Mouse (Mus musculus): ENCODE data around the gene Tbccd1.

The Tbccd1 gene

DNA sequence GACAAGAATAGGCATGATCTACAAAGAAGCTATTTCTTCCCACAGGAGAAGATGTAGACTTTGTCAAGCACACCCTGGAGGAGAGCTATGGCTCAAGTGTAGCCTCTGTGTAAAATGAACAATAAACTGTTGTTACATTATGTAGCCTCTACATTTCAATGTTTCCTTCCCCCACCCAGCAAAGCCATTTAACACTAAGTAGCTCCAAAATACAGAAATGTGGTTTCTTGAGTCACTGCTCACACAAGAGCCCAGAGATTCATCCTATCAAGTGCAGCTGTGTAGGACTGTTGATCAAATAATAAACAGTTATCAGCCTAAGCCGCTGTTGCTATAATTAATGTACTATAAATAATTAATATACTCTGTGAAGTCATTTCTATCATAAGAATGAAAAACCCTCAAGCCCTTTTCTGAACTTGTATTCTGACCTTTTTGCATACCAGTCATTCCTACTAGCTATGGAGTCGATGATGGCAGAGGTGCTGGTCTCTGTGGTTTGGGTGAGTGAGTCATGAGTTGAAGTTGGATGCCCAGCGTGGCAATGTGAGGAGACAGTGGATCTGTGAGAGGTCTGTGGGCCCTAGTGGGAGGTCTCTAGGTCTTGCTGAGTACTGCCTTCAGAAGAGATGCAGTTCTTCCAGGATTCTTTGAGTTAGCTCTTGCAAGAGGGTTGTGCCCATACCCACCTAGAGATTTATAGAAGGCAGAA is 18.2 kb downstream of the Tbccd1 start:
- Histone ChIP-seq H3K27me3 (ENCODE audit: control insufficient read depth, insufficient read depth, low read length, poor library complexity, severe bottlenecking) (no peaks in the 10 kb centered on the region), H3K36me3 (ENCODE audit: control insufficient read depth, insufficient read depth, low read length, poor library complexity, severe bottlenecking) (peaks cover 4% of the 10 kb centered on the region; the same call in 1 of the 2 replicates)
- no peak for DNase-seq (ENCODE audit: low read depth, low spot score)

DNA sequence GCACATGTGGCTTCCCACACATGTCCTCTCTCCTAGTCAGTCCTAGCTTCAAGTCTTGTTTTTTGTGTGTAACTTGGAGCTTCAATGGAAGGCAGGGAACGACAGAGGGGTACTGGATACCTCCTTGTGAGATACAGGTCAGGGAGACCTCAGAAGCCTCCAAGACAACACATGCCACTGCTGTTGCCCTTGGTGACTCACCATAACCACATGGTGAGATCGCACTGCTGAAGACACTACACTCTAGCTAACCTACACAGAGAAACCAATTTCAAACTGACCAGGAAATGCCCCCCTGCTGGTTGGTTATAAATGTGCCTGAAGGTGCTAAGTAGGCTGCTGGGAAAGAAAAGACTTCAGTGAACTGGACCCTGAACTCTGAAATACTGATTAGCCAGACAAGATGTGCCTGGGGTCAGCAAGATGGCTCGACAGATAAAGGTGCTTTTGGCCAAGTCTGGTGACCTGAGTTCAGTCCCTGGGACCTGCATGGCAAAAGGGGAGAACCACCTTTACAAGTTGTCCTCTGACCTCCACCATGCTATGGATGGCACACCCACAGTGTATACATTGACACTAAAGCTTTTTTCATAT is 24.4 kb downstream of the Tbccd1 start:
- DNase-seq (ENCODE audit: low read depth, low spot score), result no peak
- H3K27me3 ChIP-seq (ENCODE audit: control insufficient read depth, insufficient read depth, low read length, poor library complexity, severe bottlenecking), result no peaks in the 10 kb centered on the region
- H3K36me3 ChIP-seq (ENCODE audit: control insufficient read depth, insufficient read depth, low read length, poor library complexity, severe bottlenecking), result peaks cover 8% of the 10 kb centered on the region

DNA sequence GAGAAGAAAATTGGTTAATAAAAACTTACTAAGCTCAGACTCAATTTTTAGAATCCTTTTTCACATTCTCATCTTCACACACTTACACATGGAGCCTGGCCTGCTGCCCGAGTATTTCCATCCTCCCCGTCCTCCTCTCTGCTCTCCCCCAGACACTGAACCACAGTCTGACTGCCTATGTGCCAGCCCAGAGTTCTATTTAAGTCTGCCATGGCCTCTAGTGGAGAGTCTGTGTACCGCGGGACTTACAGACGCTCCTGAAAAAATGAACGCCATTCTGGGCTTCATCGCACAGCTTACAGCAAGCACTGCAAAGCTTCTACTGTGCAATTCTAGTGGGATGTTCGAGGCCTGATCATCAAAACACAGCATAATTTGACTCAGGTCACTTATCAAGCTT is 36.7 kb downstream of the Tbccd1 start:
- DNase-seq (ENCODE audit: low read depth, low spot score), result no peak
- no peaks in the 10 kb centered on the region for H3K27me3 ChIP-seq (ENCODE audit: control insufficient read depth, insufficient read depth, low read length, poor library complexity, severe bottlenecking)
- H3K36me3 ChIP-seq (ENCODE audit: control insufficient read depth, insufficient read depth, low read length, poor library complexity, severe bottlenecking), result peaks cover 6% of the 10 kb centered on the region

- Histone ChIP-seq H3K27me3 (ENCODE audit: control insufficient read depth, insufficient read depth, low read length, poor library complexity, severe bottlenecking) (no peaks in the 10 kb centered on the region), H3K36me3 (ENCODE audit: control insufficient read depth, insufficient read depth, low read length, poor library complexity, severe bottlenecking) (no peaks in the 10 kb centered on the region)
- DNase-seq (ENCODE audit: low read depth, low spot score), result no peak
These were observed 46.0 kb downstream of the Tbccd1 start, which contains the start of gene Crygs for GRCm38 (mm10) chr16:22811477-22811876. Gene Crygs, minus strand, starts transcription at chr16:22811577.

DNA sequence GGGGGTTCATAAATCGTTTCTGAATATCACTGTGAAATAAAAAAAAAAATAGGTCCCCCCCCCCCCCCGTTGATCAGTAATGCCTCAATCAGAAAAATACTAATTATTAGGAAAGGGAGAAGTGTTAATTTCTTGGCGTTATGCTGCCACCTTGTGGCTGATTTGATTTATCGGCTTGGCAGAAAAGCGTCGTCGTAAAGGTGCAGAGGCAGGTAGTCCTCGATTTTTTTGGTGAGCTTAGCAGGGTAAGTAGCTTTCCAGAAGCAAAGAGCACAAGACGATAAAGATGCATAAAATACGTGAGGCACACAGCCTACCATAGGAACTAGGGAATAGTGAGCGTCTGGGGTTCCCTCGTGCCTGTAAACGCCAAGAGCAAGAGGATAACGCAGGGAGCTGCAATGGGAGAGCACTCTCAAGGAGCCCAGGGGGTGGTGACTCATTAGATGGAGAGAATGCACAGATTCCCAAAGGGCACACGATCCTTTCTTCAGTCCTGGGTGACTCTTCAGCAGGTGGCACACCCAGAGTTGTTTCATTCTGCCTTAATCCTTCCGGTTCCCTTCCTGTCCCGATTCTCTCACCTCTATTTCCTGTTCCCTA is 49.9 kb downstream of the Tbccd1 start:
- no peaks in the 10 kb centered on the region for H3K27me3 ChIP-seq (ENCODE audit: control insufficient read depth, insufficient read depth, low read length, poor library complexity, severe bottlenecking)
- DNase-seq (ENCODE audit: low read depth, low spot score), result peak; percentile 73
- no peaks in the 10 kb centered on the region for H3K36me3 ChIP-seq (ENCODE audit: control insufficient read depth, insufficient read depth, low read length, poor library complexity, severe bottlenecking)

DNA sequence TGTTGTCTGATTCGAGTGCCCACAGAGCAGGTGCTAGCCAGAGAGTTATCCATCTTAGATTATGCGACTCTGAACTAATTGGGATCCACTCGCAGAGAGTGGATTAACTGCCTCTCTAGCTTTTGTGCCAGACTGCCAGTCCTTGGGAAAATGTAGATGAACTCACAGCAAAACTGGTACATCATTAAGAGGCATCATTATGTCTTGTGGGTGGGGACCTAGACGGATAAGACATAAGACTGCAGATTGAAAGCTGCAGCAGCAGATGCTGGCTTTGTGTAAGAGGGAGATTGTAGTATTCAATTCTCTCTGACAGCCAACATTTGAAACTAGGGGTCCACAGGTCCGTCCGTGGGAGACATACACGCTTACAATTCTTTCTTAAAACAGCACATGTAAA is 54.7 kb downstream of the Tbccd1 start:
- no peak for DNase-seq (ENCODE audit: low read depth, low spot score)
- H3K36me3 ChIP-seq (ENCODE audit: control insufficient read depth, insufficient read depth, low read length, poor library complexity, severe bottlenecking), result no peaks in the 10 kb centered on the region
- H3K27me3 ChIP-seq (ENCODE audit: control insufficient read depth, insufficient read depth, low read length, poor library complexity, severe bottlenecking), result no peaks in the 10 kb centered on the region

- no peak for DNase-seq (ENCODE audit: low read depth, low spot score)
- Histone ChIP-seq H3K36me3 (ENCODE audit: control insufficient read depth, insufficient read depth, low read length, poor library complexity, severe bottlenecking) (no peaks in the 10 kb centered on the region), H3K27me3 (ENCODE audit: control insufficient read depth, insufficient read depth, low read length, poor library complexity, severe bottlenecking) (no peaks in the 10 kb centered on the region)
These were observed 56.7 kb downstream of the Tbccd1 start for GRCm38 (mm10) chr16:22800849-22801109.

GRCm38 (mm10) chr16:22800026-22800848 is 57.2 kb downstream of the Tbccd1 start:
- H3K27me3 ChIP-seq (ENCODE audit: control insufficient read depth, insufficient read depth, low read length, poor library complexity, severe bottlenecking), result no peaks in the 10 kb centered on the region
- no peaks in the 10 kb centered on the region for H3K36me3 ChIP-seq (ENCODE audit: control insufficient read depth, insufficient read depth, low read length, poor library complexity, severe bottlenecking)
- DNase-seq (ENCODE audit: low read depth, low spot score), result no peak

- no peaks in the 10 kb centered on the region for H3K36me3 ChIP-seq (ENCODE audit: control insufficient read depth, insufficient read depth, low read length, poor library complexity, severe bottlenecking)
- H3K27me3 ChIP-seq (ENCODE audit: control insufficient read depth, insufficient read depth, low read length, poor library complexity, severe bottlenecking), result no peaks in the 10 kb centered on the region
- DNase-seq (ENCODE audit: low read depth, low spot score), result no peak
These were observed 58.9 kb downstream of the Tbccd1 start for GRCm38 (mm10) chr16:22798520-22798919.

DNA sequence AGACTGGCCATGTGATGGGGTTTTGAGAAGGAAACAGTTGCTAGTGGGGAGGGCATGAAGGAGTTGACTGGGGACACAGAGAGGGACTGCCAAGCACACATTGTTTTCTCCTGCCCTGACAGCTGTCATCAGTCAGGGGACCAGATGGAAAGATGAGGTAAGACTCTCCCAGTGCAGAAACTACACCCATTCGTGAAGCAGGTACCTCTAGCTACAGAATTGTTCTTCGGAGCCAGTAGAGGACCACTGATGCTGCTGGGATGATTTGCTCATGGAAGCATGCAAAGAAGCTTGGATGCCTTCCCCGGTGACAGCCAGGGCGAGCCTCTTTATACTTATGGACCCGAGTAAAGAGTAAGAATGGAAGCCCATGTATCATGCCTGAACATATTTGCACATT is 59.9 kb downstream of the Tbccd1 start:
- H3K27me3 ChIP-seq (ENCODE audit: control insufficient read depth, insufficient read depth, low read length, poor library complexity, severe bottlenecking), result no peaks in the 10 kb centered on the region
- DNase-seq (ENCODE audit: low read depth, low spot score), result no peak
- no peaks in the 10 kb centered on the region for H3K36me3 ChIP-seq (ENCODE audit: control insufficient read depth, insufficient read depth, low read length, poor library complexity, severe bottlenecking)

- DNase-seq (ENCODE audit: low read depth, low spot score), result no peak
- no peaks in the 10 kb centered on the region for H3K36me3 ChIP-seq (ENCODE audit: control insufficient read depth, insufficient read depth, low read length, poor library complexity, severe bottlenecking)
- no peaks in the 10 kb centered on the region for H3K27me3 ChIP-seq (ENCODE audit: control insufficient read depth, insufficient read depth, low read length, poor library complexity, severe bottlenecking)
These were observed 62.0 kb downstream of the Tbccd1 start for GRCm38 (mm10) chr16:22795497-22795896.

DNA sequence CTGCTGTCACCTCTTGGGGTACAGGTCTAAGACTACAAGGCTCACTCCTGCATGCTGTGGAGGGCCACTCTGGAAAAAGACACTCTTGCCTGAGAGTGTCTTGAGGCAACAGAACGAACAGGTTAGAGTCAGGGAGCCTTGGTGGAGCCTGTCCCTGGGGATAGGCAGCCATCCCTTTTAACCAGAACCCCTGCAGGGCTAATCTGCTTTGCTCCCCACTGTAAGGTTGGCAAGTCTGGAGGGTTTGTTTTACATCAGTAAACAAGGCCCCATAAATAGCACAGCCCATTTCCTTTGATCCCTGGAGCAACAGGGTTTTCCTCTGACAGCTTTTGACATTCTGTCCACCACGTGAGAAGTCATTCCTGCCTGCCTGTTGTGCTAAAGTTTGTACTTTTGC is 66.2 kb downstream of the Tbccd1 start:
- Histone ChIP-seq H3K27me3 (ENCODE audit: control insufficient read depth, insufficient read depth, low read length, poor library complexity, severe bottlenecking) (no peaks in the 10 kb centered on the region), H3K36me3 (ENCODE audit: control insufficient read depth, insufficient read depth, low read length, poor library complexity, severe bottlenecking) (no peaks in the 10 kb centered on the region)
- DNase-seq (ENCODE audit: low read depth, low spot score), result no peak

DNA sequence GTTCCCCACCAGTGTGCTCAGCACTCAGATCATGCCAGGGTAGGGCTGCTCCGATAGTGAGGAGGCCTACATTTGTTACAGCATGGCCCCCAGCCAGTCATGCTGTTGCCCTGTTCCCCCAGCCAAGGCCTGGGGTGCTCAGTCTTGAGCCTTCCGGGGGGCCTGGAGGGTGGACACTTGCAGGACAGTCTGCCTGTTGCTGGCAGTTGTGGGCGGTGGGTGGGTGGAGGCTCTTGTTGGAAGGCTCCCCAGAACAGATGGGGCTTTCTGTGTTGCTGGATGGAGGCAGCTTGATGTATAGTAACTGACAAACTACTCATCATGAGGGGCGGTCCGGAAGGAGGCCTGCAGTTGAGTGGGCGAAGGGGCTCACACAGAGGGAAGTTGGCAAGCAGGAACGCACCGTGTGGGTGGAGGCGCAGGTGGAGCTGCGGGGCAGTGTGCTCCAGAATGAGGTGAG is 67.5 kb downstream of the Tbccd1 start:
- Histone ChIP-seq H3K36me3 (ENCODE audit: control insufficient read depth, insufficient read depth, low read length, poor library complexity, severe bottlenecking) (no peaks in the 10 kb centered on the region), H3K27me3 (ENCODE audit: control insufficient read depth, insufficient read depth, low read length, poor library complexity, severe bottlenecking) (no peaks in the 10 kb centered on the region)
- no peak for DNase-seq (ENCODE audit: low read depth, low spot score)

GRCm38 (mm10) chr16:22782686-22783085 is 74.8 kb downstream of the Tbccd1 start:
- no peak for DNase-seq (ENCODE audit: low read depth, low spot score)
- no peaks in the 10 kb centered on the region for H3K27me3 ChIP-seq (ENCODE audit: control insufficient read depth, insufficient read depth, low read length, poor library complexity, severe bottlenecking)
- H3K36me3 ChIP-seq (ENCODE audit: control insufficient read depth, insufficient read depth, low read length, poor library complexity, severe bottlenecking), result no peaks in the 10 kb centered on the region

Measured in splenic B cell, adult 2 months (primary cell).